Mouse (Mus musculus): ENCODE measurements around the gene Atp6v0d1. TPM values are rescaled to one million over a fixed set of nuclear protein-coding genes. Genes with fewer than 3 reads are reported as not detected.

Gene Atp6v0d1
- total RNA-seq, 4 experiments from 2014 or later: 42.2 to 45.3 (median 44.1) TPM

DNA sequence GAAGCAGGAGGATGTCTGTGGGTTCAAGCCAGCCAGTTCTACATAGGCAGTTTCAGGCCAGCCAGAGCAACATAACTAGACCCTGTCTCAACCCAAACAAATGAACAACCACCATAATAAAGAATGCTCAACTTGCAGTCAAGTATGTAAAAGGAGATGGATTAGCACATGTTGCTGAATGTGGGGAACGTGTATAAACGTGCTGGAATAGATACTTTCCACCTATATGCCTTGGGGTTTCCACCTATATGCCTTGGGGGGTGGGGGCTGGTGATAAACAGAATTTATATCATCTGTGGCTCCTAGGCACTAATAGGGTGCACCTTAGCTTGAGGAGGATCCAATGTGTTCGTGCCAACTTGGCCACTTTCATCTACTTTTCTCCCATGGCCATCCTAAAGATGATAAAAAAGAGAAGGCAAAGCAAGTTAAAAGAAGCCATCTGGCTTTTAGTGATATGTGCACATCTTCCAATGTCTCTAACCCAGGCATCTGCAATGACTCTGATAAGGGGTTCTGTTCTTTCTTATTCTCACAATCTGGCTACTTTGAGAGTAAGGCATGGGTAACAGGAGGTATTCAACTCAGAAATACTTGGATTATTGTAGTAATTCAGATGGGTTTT lies 23.7 kb downstream of the Atp6v0d1 start:
- no peak for DNase-seq (ENCODE audit: low spot score in 2 of 2)

GRCm38 (mm10) chr8:105538940-105539339 lies 26.9 kb downstream of the Atp6v0d1 start:
- DNase-seq (ENCODE audit: low spot score in 2 of 2): no peak

DNA sequence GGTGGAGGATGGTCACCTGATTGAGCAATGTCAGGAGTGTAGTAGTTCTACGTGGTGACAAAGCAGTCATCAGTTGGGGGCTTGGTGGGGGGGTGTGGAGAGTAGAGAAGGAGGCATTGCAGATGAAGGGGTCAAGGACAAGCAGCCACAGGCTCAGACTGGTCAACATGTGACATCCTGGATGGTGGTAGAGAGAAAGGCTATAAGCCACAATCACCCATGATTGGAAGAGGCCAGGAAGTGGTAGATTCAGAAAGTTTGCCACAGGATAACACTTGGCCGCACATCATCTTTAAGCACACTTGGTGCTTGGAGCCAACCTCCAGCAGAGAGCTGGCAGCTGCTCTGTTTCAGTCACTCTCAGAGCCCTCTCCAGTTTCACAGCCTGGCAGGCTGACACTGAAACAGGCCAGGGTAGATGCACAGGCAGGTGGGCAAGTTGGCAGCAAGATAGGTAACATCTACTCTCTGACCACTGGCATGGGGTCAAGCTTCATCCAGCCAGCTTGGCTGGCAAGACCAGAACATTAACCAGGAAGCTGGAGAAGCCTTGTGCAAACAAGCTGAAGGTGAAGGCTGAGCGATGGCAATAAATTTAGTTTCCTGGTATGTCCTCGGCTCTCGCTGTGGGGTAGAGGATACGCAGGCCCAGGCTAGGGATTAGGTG lies 28.7 kb downstream of the Atp6v0d1 start:
- peak; percentile 83 to 93 for DNase-seq (ENCODE audit: low spot score in 2 of 2)

DNA sequence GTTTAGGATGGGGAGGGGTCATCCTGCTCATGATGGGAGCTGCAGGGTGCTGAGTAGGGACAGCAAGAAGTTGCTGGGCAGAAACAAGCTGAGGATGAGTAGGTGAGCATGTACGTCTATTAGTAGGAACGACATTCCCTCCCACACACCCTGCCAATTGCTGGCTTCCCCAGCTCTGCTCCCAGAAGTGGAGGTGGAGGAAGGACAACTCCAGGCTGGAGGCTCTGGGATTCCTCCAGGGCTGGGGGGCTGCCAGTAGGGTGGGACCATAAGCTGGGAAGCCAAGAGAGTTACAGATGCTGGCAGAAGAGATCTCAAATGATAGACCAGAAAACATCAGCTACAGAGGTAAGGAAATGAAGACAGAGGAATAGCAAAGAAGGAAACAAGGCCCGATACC lies 29.3 kb downstream of the Atp6v0d1 start:
- no peak for DNase-seq (ENCODE audit: low spot score in 2 of 2)

DNA sequence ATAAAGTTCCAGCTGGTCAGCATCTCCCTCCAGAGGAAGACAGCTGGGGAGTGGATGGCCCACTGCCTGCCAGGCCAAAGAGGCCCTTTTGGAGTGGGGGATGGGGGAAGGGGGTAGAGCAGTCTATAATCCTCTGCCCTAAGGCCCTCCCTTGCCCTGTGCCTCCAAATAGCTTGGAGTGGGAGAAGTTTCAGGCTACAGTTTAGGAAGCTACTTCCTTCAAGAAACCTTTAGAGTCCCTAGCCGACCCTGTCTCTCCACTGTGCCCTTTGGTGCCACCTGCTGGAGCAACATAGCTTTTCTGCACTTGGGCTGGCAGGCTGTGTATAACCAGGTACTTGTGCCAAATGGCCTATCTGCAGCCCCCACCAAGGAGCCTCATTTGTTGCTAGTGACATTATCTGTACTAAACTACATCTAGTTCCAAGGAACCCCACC lies 31.9 kb downstream of the Atp6v0d1 start:
- DNase-seq (ENCODE audit: low spot score in 2 of 2): peak; percentile 63 to 75

DNA sequence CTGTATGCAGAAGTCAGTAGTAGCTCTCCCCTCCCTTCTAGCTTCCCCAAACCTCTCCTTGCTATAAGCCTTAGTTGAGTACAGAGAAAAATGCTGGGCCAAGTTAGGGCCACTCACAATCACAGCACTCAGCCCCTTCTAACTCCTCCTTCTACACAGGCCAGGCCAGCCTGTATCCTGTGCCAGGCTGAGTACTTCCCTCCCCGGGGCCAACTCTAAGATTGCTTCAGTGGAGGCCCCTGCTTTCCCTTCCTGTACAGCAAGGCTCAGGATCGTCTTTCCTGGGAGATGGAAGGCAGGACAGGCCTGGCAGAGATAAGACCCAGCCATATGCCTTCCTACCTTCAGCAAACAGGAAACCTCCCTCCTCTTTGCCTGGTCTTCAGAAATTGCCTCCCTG lies 32.4 kb downstream of the Atp6v0d1 start:
- peak in 1 of 2 experiments; percentile 30 for DNase-seq (ENCODE audit: low spot score in 2 of 2)

DNA sequence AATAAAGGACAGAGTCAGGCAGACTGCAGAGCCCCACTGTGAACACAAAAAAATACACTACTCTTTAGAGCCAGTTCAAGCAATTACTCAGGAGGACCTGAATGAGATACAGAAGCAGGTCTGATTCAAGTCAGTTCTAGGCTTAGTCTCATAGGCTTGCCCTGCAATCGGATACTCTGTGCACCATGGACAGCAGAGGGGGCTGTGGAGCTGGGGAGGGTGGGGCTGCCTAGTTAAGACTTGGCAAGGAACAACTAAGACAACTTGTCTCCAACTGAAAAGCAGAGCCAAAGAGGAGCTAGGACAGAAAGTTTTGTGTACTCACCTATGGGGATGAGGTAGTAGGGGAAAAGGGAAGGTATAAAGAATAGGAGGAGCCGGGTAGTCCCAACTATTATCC lies 34.1 kb downstream of the Atp6v0d1 start:
- peak in 1 of 2 experiments; percentile 44 for DNase-seq (ENCODE audit: low spot score in 2 of 2)

GRCm38 (mm10) chr8:105529271-105529670 lies 36.6 kb downstream of the Atp6v0d1 start:
- DNase-seq (ENCODE audit: low spot score in 2 of 2): peak; percentile 43 to 55

GRCm38 (mm10) chr8:105528206-105528605 lies 37.6 kb downstream of the Atp6v0d1 start:
- no peak for DNase-seq (ENCODE audit: low spot score in 2 of 2)

GRCm38 (mm10) chr8:105527110-105527509 lies 38.7 kb downstream of the Atp6v0d1 start:
- peak in 1 of 2 experiments; percentile 66 for DNase-seq (ENCODE audit: low spot score in 2 of 2)

GRCm38 (mm10) chr8:105522890-105523289 lies 43.0 kb downstream of the Atp6v0d1 start:
- DNase-seq (ENCODE audit: low spot score in 2 of 2): no peak

DNA sequence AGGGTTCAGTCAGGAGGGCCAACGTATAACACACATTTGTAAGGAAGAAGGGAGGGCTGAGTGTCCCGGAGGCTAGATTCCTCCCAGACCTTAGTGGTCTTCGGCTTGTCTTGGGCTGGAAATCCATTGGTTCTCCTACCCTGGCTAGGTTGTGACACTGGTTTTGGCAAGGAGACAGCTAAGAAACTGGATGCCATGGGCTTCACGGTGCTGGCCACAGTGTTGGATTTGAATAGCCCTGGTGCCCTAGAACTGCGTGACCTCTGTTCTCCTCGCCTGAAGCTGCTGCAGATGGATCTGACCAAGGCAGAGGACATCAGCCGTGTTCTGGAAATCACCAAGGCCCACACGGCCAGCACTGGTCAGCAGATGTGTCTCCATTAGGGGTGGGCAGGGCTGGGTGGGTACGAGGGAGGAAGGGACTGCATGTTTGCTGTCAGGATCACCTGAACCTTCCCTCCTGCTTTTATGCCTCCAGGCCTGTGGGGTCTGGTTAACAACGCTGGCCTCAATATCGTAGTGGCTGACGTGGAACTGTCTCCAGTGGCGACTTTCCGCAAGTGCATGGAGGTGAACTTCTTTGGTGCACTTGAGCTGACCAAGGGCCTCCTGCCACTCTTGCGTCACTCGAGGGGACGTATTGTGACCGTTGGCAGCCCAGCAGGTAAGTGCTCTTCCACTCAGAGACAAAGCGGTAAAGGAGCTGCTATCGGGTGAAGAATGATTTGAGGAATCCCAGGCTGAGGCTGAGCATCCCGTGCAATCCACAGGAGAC lies 43.7 kb downstream of the Atp6v0d1 start:
- no peak for DNase-seq (ENCODE audit: low spot score in 2 of 2)

- no peak for DNase-seq (ENCODE audit: low spot score in 2 of 2)
Measured at GRCm38 (mm10) chr8:105521061-105521460, 44.8 kb downstream of the Atp6v0d1 start.

DNA sequence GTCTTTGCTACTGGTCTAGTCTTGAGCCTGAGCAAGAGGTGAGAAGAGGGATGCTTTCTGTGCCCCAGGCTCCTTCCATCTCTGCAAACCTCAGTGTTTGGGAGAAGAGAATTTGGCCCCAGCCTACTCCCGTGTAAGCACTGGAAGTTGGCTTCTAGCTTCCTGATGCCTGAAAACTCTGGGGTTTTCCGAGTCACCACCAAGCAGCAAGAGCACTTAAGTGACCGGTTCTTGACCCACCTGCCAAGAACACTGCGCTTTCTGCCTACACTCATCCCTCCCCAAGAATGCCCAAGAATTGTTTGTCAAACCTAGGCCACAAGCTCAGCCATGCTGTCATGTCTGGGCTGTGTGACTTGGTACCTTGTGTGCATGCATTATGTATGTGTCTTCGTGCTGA lies 45.3 kb downstream of the Atp6v0d1 start:
- no peak for DNase-seq (ENCODE audit: low spot score in 2 of 2)

DNA sequence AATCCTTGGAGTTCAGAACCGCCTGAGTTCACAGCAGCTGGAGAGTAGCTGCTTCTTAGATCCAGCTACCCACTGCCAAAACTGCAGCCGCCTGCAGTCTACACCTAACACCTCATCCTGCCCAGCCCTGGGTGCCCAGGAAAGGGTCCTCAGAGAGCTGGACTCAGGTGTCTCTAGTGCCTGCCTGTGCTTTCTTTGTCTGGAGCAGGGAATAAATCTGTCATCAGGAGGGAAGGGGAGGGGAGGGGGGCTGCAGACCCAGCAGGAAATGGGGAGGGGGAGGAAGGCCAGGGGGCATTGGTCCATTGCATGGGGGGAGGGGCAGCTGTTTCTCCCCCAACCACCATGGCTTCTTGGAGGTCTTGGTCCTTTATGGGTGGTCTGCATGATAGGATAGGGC lies 46.3 kb downstream of the Atp6v0d1 start:
- no peak for DNase-seq (ENCODE audit: low spot score in 2 of 2)

DNA sequence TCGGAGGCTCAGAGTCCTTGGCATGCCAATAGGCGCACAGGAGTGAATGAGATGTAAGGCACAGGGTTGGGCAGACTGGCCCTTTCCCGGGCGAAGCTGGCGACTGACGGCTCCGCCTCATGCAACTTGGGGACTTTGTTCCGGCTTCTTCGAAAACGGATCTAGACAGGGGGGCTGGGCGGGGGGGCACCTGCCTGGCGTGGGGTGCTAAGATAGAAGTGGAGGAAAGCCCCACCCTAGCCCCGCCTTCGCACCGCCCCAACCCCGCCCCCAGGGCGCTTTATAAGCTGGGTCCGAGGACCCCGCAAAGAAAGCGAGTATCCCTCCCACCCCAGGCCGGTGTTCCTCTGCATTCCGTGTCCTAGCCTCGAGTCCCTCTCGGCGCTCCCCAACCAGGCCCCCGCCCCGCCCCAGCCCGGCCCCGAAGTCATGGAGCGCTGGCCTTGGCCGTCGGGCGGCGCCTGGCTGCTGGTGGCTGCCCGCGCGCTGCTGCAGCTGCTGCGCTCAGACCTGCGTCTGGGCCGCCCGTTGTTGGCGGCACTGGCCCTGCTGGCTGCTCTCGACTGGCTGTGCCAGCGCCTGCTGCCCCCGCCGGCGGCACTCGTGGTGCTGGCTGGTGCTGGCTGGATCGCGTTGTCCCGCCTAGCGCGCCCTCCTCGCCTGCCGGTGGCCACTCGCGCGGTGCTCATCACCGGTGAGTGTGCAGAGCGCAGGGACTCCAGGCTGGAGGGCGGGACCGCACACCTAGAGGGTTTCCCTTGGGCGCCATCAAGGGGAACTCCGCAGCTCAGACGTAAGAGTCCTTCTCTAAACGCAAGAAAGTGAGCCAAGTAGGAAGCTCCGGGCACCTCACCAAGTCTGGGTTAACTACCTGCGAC lies 47.2 kb downstream of the Atp6v0d1 start, which contains the start of gene Hsd11b2:
Gene Hsd11b2, plus strand, starts transcription at position 320 of the 878 bp plus-strand sequence.
- peak in 1 of 2 experiments; percentile 55 for DNase-seq (ENCODE audit: low spot score in 2 of 2)

DNA sequence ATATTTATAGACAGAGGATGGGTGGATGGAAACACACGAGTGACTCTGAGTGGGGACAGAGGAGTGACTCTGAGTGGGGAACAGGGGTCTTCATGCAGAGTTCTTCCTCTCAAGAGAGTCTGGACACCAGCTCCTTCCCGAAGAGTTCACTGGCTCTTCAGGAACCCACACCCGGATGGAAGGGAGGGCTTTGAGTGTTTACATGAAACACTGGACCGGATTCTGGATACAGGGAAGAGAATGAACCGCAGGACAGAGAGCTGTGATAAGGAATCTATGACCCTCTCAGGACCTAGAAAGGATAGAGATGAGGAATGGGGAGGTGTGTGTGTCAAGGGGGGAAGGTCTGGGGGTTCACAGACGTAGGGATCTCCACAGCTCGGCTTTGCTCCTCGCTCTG lies 48.5 kb downstream of the Atp6v0d1 start:
- no peak for DNase-seq (ENCODE audit: low spot score in 2 of 2)

- peak; percentile 62 to 65 for DNase-seq (ENCODE audit: low spot score in 2 of 2)
Measured at GRCm38 (mm10) chr8:105516018-105516645, 49.7 kb downstream of the Atp6v0d1 start.

DNA sequence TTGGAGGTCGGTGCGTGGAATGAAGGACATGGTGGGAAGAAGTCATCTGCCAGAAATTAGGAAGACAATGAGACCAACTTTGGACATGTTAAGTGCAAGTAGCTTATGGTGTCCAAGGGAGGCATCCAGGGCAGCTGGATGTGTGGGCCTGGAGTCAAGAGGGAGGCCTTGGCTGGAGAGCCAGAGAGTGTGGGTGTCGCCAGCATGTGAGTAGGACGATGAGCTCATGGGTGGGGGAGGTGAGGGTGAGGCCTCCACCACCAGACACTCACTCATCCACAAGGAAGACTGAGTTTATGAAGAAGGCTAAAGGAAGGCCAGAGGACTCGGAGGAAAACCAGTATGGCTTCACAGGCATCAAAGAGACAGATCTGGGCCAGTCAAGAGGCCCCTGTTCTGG lies 51.2 kb downstream of the Atp6v0d1 start:
- DNase-seq (ENCODE audit: low spot score in 2 of 2): peak; percentile 40 to 65

DNA sequence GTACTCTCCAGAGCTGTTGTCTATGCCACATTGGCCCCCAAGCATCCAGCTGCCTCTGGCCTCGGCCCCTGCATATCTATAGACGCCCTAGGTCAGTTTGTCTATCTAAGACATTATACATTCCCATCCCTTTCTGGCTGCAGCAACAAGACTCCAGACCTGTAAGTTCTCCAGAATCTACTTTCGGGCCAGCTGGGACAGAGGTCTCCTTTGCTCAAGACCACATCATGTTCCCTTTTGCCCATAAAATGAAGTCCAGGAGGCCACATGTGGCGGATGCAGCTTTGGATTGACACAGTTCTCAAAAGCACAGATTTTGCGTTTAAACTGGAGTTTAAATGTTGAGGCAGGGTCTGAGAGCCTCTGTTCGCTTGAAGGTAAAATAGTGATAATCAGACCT lies 51.7 kb downstream of the Atp6v0d1 start:
- no peak for DNase-seq (ENCODE audit: low spot score in 2 of 2)
